17 mouse cellular contexts compared by ENCODE assay signal in genomic region chr10:97235631-97236030, GRCm38 (mm10).
A peak's percentile ranks its signal among the peaks of the same experiment; 100 is the strongest.
DNase-seq lines count a peak whose midpoint lies in the region; ATAC-seq lines count a peak whose summit lies in the region.
"Had no signal": no experiment of that assay in that cellular context is flagged by ENCODE, and none has a peak within 500 bp of the region (broad histone marks: within the 10 kb centered on the region; RNA-seq: fewer than 3 reads in every experiment).

No protein-coding gene starts in this region.

- H3K4me3 ChIP-seq in hindbrain, embryonic 11.5 days (ENCODE audit: low read depth, low read length) = no peak overlapping the region
- H3K4me3 ChIP-seq in hindbrain, embryonic 16.5 days (ENCODE audit: low read length) = no peak overlapping the region
- H3K4me3 ChIP-seq in neural tube, embryonic 11.5 days (ENCODE audit: low read depth, low read length) = no peak overlapping the region
- no peak overlapping the region for H3K4me3 ChIP-seq in neural tube, embryonic 13.5 days
- H3K4me3 ChIP-seq in kidney, embryonic 14.5 days (ENCODE audit: low read length) = no peak overlapping the region
- H3K4me3 ChIP-seq: embryonic facial prominence, embryonic 13.5 days; gastrocnemius, adult 2 months; heart, embryonic 12.5 days; hindbrain, embryonic 15.5 days had no signal

- H3K9me3 ChIP-seq in hindbrain, embryonic 11.5 days (ENCODE audit: control insufficient read depth, low read length) = no peaks in the 10 kb centered on the region
- H3K9me3 ChIP-seq in hindbrain, embryonic 16.5 days (ENCODE audit: control insufficient read depth, low read length) = no peaks in the 10 kb centered on the region
- no peaks in the 10 kb centered on the region for H3K9me3 ChIP-seq in neural tube, embryonic 11.5 days (ENCODE audit: control insufficient read depth, low read length)
- H3K9me3 ChIP-seq in neural tube, embryonic 13.5 days = no peaks in the 10 kb centered on the region
- no peaks in the 10 kb centered on the region for H3K9me3 ChIP-seq in kidney, embryonic 14.5 days (ENCODE audit: control insufficient read depth, low read length)
- H3K9me3 ChIP-seq: embryonic facial prominence, embryonic 13.5 days; heart, embryonic 12.5 days; hindbrain, embryonic 15.5 days had no signal

- H3K9ac ChIP-seq in hindbrain, embryonic 11.5 days (ENCODE audit: low read depth, low read length) = no peak overlapping the region
- no peak overlapping the region for H3K9ac ChIP-seq in hindbrain, embryonic 16.5 days (ENCODE audit: low read depth, low read length)
- H3K9ac ChIP-seq in neural tube, embryonic 11.5 days (ENCODE audit: low read length) = no peak overlapping the region
- no peak overlapping the region for H3K9ac ChIP-seq in neural tube, embryonic 13.5 days
- H3K9ac ChIP-seq in kidney, embryonic 14.5 days (ENCODE audit: low read depth, low read length) = no peak overlapping the region
- H3K9ac ChIP-seq: embryonic facial prominence, embryonic 13.5 days; heart, embryonic 12.5 days; hindbrain, embryonic 15.5 days had no signal

- peak; percentile 54 for ATAC-seq in hindbrain, embryonic 11.5 days (ENCODE audit: low FRiP score)
- ATAC-seq in hindbrain, embryonic 16.5 days = no peak
- ATAC-seq in neural tube, embryonic 11.5 days (ENCODE audit: insufficient read depth, low FRiP score, low TSS enrichment) = peak; percentile 63; the same call in 1 of the 2 replicates
- peak; percentile 85 for ATAC-seq in neural tube, embryonic 13.5 days (ENCODE audit: low read depth)
- no peak for ATAC-seq in kidney, embryonic 14.5 days (ENCODE audit: low FRiP score, low TSS enrichment)
- ATAC-seq: forebrain, embryonic 14.5 days had no signal

- no peaks in the 10 kb centered on the region for H3K36me3 ChIP-seq in hindbrain, embryonic 11.5 days (ENCODE audit: control insufficient read depth, insufficient read depth, low read length)
- no peaks in the 10 kb centered on the region for H3K36me3 ChIP-seq in hindbrain, embryonic 16.5 days (ENCODE audit: control insufficient read depth, insufficient read depth, low read length)
- H3K36me3 ChIP-seq in neural tube, embryonic 11.5 days (ENCODE audit: control insufficient read depth, insufficient read depth, low read length) = no peaks in the 10 kb centered on the region
- H3K36me3 ChIP-seq in neural tube, embryonic 13.5 days = no peaks in the 10 kb centered on the region
- no peaks in the 10 kb centered on the region for H3K36me3 ChIP-seq in kidney, embryonic 14.5 days (ENCODE audit: control insufficient read depth, insufficient read depth, low read length)
- H3K36me3 ChIP-seq: embryonic facial prominence, embryonic 13.5 days; heart, embryonic 12.5 days; hindbrain, embryonic 15.5 days had no signal

- no peaks in the 10 kb centered on the region for H3K27me3 ChIP-seq in hindbrain, embryonic 11.5 days (ENCODE audit: control insufficient read depth, insufficient read depth, low read length)
- H3K27me3 ChIP-seq in hindbrain, embryonic 16.5 days (replicated peaks; ENCODE audit: control insufficient read depth, insufficient read depth, low read length) = no peaks in the 10 kb centered on the region
- H3K27me3 ChIP-seq in neural tube, embryonic 11.5 days (ENCODE audit: control insufficient read depth, insufficient read depth, low read length) = no peaks in the 10 kb centered on the region
- no peaks in the 10 kb centered on the region for H3K27me3 ChIP-seq in neural tube, embryonic 13.5 days
- no peaks in the 10 kb centered on the region for H3K27me3 ChIP-seq in kidney, embryonic 14.5 days (ENCODE audit: control insufficient read depth, insufficient read depth, low read length)
- H3K27me3 ChIP-seq: embryonic facial prominence, embryonic 13.5 days; heart, embryonic 12.5 days; hindbrain, embryonic 15.5 days had no signal

- H3K27ac ChIP-seq in hindbrain, embryonic 11.5 days (ENCODE audit: low read depth, low read length) = no peak overlapping the region
- H3K27ac ChIP-seq in hindbrain, embryonic 16.5 days (ENCODE audit: low read depth, low read length) = no peak overlapping the region
- H3K27ac ChIP-seq in neural tube, embryonic 11.5 days (ENCODE audit: low read depth, low read length) = no peak overlapping the region
- H3K27ac ChIP-seq in neural tube, embryonic 13.5 days (replicated peaks) = peak overlapping the region; percentile 43; the same call in 1 of the 2 replicates
- H3K27ac ChIP-seq in kidney, embryonic 14.5 days (ENCODE audit: low read depth, low read length) = no peak overlapping the region
- H3K27ac ChIP-seq: embryonic facial prominence, embryonic 13.5 days; gastrocnemius, adult 2 months; hindbrain, embryonic 15.5 days had no signal

- DNase-seq in hindbrain, embryonic 11.5 days (ENCODE audit: low spot score) = no peak
- DNase-seq in neural tube, embryonic 11.5 days (ENCODE audit: low spot score) = peak; percentile 20
- no peak for DNase-seq in neural tube, embryonic 10.5 days (ENCODE audit: extremely low spot score, low spot score)
- DNase-seq in adrenal gland, postnatal 14 days = no peak
- DNase-seq: adrenal gland, postnatal 10 days; cerebellum, adult 18-20 months; cerebellum, adult 9-11 months; cerebellum, postnatal 36 days; gastrocnemius, adult 2 months; gastrocnemius, postnatal 25 days had no signal

- H3K4me2 ChIP-seq in hindbrain, embryonic 11.5 days (replicated peaks; ENCODE audit: low read depth, low read length) = no peak overlapping the region
- no peak overlapping the region for H3K4me2 ChIP-seq in hindbrain, embryonic 16.5 days (ENCODE audit: low read length)
- H3K4me2 ChIP-seq in neural tube, embryonic 11.5 days (ENCODE audit: low read depth) = no peak overlapping the region
- no peak overlapping the region for H3K4me2 ChIP-seq in neural tube, embryonic 13.5 days
- no peak overlapping the region for H3K4me2 ChIP-seq in kidney, embryonic 14.5 days (replicated peaks; ENCODE audit: low read depth, low read length)
- H3K4me2 ChIP-seq: embryonic facial prominence, embryonic 13.5 days; heart, embryonic 12.5 days; hindbrain, embryonic 15.5 days had no signal

- 77% methylated on average over 4 of the region's 4 CpGs for WGBS in hindbrain, embryonic 11.5 days
- whole genome bisulfite sequencing in hindbrain, embryonic 16.5 days = 62% methylated on average over 4 of the region's 4 CpGs
- 67% methylated on average over 4 of the region's 4 CpGs for WGBS in neural tube, embryonic 11.5 days
- 39% methylated on average over 4 of the region's 4 CpGs for WGBS in neural tube, embryonic 13.5 days
- WGBS in kidney, embryonic 14.5 days = 71% methylated on average over 4 of the region's 4 CpGs

- no peaks in the 10 kb centered on the region for H3K4me1 ChIP-seq in hindbrain, embryonic 11.5 days (replicated peaks; ENCODE audit: control insufficient read depth, insufficient read depth, low read length)
- H3K4me1 ChIP-seq in hindbrain, embryonic 16.5 days (ENCODE audit: control insufficient read depth, insufficient read depth, low read depth, low read length) = no peaks in the 10 kb centered on the region
- H3K4me1 ChIP-seq in neural tube, embryonic 11.5 days (ENCODE audit: control insufficient read depth, insufficient read depth, low read length) = no peaks in the 10 kb centered on the region
- H3K4me1 ChIP-seq in neural tube, embryonic 13.5 days (replicated peaks) = 0 out of 2 replicates have a peak, but pooled peaks cover 7% of the 10 kb centered on the region
- no peaks in the 10 kb centered on the region for H3K4me1 ChIP-seq in kidney, embryonic 14.5 days (ENCODE audit: control insufficient read depth, insufficient read depth, low read length)
- H3K4me1 ChIP-seq: embryonic facial prominence, embryonic 13.5 days; heart, embryonic 12.5 days; hindbrain, embryonic 15.5 days had no signal

Comparison
In these comparisons a context has a peak if more than half of its experiments do, and no peak if none do; other contexts are left out.
1. ATAC-seq: peak in hindbrain, embryonic 11.5 days (single experiment), neural tube, embryonic 11.5 days (single experiment) and neural tube, embryonic 13.5 days (single experiment); none in hindbrain, embryonic 16.5 days (single experiment) and kidney, embryonic 14.5 days (single experiment).